Mouse (Mus musculus): ENCODE measurements around the gene Dbr1. TPM values are rescaled to one million over a fixed set of nuclear protein-coding genes. Genes with fewer than 3 reads are reported as not detected.

Gene Dbr1
- polyA plus RNA-seq (2014; fragmentation: Illumina TruSeq; extraction: RNeasy Lipid Tissue Mini Kit (QIAGEN cat#74804); ENCODE audit: insufficient read depth, low read depth, low replicate concordance): 8.5 TPM

GRCm38 (mm10) chr9:99575677-99576480 lies at the start of gene Dbr1:
Dbr1 (plus strand) TSS chr9:99575799.

GRCm38 (mm10) chr9:99568347-99569070 lies 7.1 kb upstream of the Dbr1 start, which contains the start of gene Armc8:
Armc8 (minus strand) TSS chr9:99568899.

GRCm38 (mm10) chr9:99612202-99612601 lies 36.6 kb downstream of the Dbr1 start, which contains the start of gene A4gnt:
A4gnt (plus strand) TSS chr9:99612502.

DNA sequence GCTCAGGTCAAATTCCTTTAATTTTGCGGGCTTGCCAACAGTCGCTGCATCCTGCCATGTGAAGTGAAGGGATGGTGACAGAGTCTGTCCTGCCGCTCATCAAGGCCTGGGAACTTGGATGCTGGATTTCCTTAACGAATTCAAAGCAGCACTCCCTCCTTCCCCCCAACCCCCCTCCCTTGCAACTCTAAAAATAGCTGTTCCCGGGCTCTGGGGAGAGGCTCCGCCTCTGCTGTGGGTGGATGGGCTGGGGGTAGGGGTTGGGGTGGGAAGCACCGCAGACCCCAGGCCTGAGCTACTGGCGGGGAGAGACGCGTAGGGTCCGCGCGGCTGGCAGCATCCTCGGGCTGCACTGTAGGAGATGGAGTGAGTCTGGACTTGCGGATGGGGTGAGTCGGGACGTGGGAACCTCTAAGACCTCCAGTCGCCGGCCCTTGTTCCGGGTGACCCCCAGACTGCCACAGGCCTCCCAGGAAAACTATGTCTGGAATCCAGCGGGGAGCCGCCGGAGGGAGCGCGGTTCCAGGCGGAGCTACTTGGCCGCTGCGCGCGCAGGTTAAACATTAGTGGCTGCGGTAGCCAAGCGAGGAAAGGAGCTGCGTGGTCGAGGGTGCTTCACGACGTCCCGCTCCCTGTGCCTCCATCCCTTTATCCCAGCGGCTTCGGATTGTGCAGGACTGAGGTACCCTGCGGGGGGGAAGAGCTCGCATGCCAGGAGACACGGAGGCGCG lies 53.8 kb downstream of the Dbr1 start, which contains the start of gene Dzip1l:
Gene Dzip1l (plus strand): TSS at position 216 of the 731 bp plus-strand sequence.

Other genes with a start within 250 kb of the Dbr1 start
- 2.8 TPM for gene Esyt3, start 217.2 kb upstream of the Dbr1 start, polyA plus RNA-seq (2014; fragmentation: Illumina TruSeq; extraction: RNeasy Lipid Tissue Mini Kit (QIAGEN cat#74804); ENCODE audit: insufficient read depth, low read depth, low replicate concordance)
- 8.2 TPM for gene Mras, start 138.4 kb upstream of the Dbr1 start, polyA plus RNA-seq (2014; fragmentation: Illumina TruSeq; extraction: RNeasy Lipid Tissue Mini Kit (QIAGEN cat#74804); ENCODE audit: insufficient read depth, low read depth, low replicate concordance)
- 27.9 TPM for gene Nme9, start 124.3 kb upstream of the Dbr1 start, polyA plus RNA-seq (2014; fragmentation: Illumina TruSeq; extraction: RNeasy Lipid Tissue Mini Kit (QIAGEN cat#74804); ENCODE audit: insufficient read depth, low read depth, low replicate concordance)
- 11.6 TPM for gene Armc8, start 6.9 kb upstream of the Dbr1 start, polyA plus RNA-seq (2014; fragmentation: Illumina TruSeq; extraction: RNeasy Lipid Tissue Mini Kit (QIAGEN cat#74804); ENCODE audit: insufficient read depth, low read depth, low replicate concordance)
- gene A4gnt, start 36.7 kb downstream of the Dbr1 start, polyA plus RNA-seq (2014; fragmentation: Illumina TruSeq; extraction: RNeasy Lipid Tissue Mini Kit (QIAGEN cat#74804); ENCODE audit: insufficient read depth, low read depth, low replicate concordance): not detected
- 4.8 TPM for gene Dzip1l, start 53.7 kb downstream of the Dbr1 start, polyA plus RNA-seq (2014; fragmentation: Illumina TruSeq; extraction: RNeasy Lipid Tissue Mini Kit (QIAGEN cat#74804); ENCODE audit: insufficient read depth, low read depth, low replicate concordance)
- gene Cldn18, start 141.5 kb downstream of the Dbr1 start, polyA plus RNA-seq (2014; fragmentation: Illumina TruSeq; extraction: RNeasy Lipid Tissue Mini Kit (QIAGEN cat#74804); ENCODE audit: insufficient read depth, low read depth, low replicate concordance): 189 TPM